Mouse (Mus musculus): ENCODE data around the gene Clptm1. TPM values are rescaled to one million over a fixed set of nuclear protein-coding genes. Genes with fewer than 3 reads are reported as not detected.
A peak's percentile ranks its signal among the peaks of the same experiment; 100 is the strongest.

The Clptm1 gene
- polyA plus RNA-seq, 1 experiment = 142 TPM

DNA sequence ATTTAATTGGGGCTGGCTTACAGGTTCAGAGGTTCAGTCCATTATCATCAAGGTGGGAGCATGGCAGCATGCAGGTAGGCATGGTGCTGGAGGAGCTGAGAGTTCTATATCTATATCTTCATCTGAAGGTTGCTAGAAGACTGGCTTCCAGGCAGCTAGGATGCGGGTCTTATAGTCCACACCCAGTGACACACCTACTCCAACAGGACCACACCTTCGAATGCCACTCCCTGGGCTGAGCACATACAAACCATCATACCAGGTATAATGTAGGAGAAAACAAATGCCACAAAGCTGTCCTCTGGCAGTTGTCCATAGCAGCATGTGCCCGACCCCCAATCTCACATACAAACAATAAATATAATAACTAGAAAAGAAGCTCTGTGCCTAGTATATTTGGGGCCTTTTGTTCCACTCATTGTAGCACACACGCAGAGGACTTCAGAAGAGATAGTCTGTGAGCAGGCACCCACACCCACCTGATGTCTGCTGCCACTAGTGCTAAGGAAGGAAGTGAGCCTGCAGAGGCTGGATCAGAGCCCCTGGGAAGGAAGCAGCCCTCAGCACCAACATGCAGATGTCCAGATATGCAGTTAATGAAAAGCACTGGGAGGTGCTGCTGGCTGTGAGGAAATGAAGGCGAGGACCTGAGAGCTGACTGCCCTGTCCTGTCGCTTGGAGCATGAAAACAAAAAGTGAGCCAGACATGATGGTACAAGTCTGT, 13.6 kb downstream of the Clptm1 start:
- no peak for DNase-seq
- H3K27me3 ChIP-seq (ENCODE audit: control insufficient read depth, insufficient read depth, low read length) = no peaks in the 10 kb centered on the region
- TF ChIP-seq CTCF (IDR thresholded peaks at IDR 0.05; ENCODE audit: borderline replicate concordance, control insufficient read depth, extremely low read depth, insufficient read depth, low read length, poor library complexity) = no peak
- TF ChIP-seq POLR2A (IDR thresholded peaks at IDR 0.05; ENCODE audit: control insufficient read depth, extremely low read depth, insufficient read depth, low read length, poor library complexity) = no peak
- no peak overlapping the region for H3K27ac ChIP-seq (ENCODE audit: control insufficient read depth, insufficient read depth, low read length)
- H3K4me1 ChIP-seq (replicated peaks; ENCODE audit: control insufficient read depth, insufficient read depth, low read length) = no peaks in the 10 kb centered on the region
- H3K4me3 ChIP-seq (ENCODE audit: control insufficient read depth, insufficient read depth, low read length) = no peak overlapping the region
- peaks cover 38% of the 10 kb centered on the region for H3K36me3 ChIP-seq (ENCODE audit: control insufficient read depth, insufficient read depth, low read length)
- 68% methylated on average over 6 of the region's 6 CpGs for WGBS

DNA sequence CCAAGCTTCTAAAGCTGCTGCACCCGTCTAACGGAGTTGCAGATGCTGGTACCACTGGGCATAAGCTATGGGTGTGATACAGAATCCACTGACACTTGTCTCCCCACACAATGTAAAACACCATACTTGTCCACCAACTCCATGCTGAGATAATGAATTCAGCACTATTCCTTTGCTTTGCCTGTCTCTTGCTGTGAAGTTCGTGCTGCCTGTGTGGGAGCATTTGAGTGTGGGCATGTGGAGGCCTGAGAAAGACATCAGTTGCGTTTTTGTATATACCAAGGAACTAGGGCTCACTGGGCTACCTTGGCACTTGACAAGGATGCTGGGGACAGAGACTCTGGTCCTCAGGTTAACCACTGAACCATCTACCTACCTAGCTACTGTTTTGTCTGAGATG, 23.6 kb downstream of the Clptm1 start:
- H3K27me3 ChIP-seq (ENCODE audit: control insufficient read depth, insufficient read depth, low read length) = no peaks in the 10 kb centered on the region
- DNase-seq = no peak
- no peak overlapping the region for H3K27ac ChIP-seq (ENCODE audit: control insufficient read depth, insufficient read depth, low read length)
- no peak overlapping the region for H3K4me3 ChIP-seq (ENCODE audit: control insufficient read depth, insufficient read depth, low read length)
- no peaks in the 10 kb centered on the region for H3K4me1 ChIP-seq (replicated peaks; ENCODE audit: control insufficient read depth, insufficient read depth, low read length)
- WGBS = 95% methylated on average over 4 of the region's 4 CpGs
- H3K36me3 ChIP-seq (ENCODE audit: control insufficient read depth, insufficient read depth, low read length) = peaks cover 90% of the 10 kb centered on the region
- TF ChIP-seq CTCF (IDR thresholded peaks at IDR 0.05; ENCODE audit: borderline replicate concordance, control insufficient read depth, extremely low read depth, insufficient read depth, low read length, poor library complexity) (no peak), POLR2A (IDR thresholded peaks at IDR 0.05; ENCODE audit: control insufficient read depth, extremely low read depth, insufficient read depth, low read length, poor library complexity) (no peak)

- H3K27ac ChIP-seq (ENCODE audit: control insufficient read depth, insufficient read depth, low read length) = no peak overlapping the region
- peaks cover 56% of the 10 kb centered on the region for H3K36me3 ChIP-seq (ENCODE audit: control insufficient read depth, insufficient read depth, low read length)
- no peak for TF ChIP-seq CTCF (IDR thresholded peaks at IDR 0.05; ENCODE audit: borderline replicate concordance, control insufficient read depth, extremely low read depth, insufficient read depth, low read length, poor library complexity)
- TF ChIP-seq POLR2A (IDR thresholded peaks at IDR 0.05; ENCODE audit: control insufficient read depth, extremely low read depth, insufficient read depth, low read length, poor library complexity) = no peak
- 90% methylated on average over 11 of the region's 11 CpGs for WGBS
- no peaks in the 10 kb centered on the region for H3K4me1 ChIP-seq (replicated peaks; ENCODE audit: control insufficient read depth, insufficient read depth, low read length)
- H3K4me3 ChIP-seq (ENCODE audit: control insufficient read depth, insufficient read depth, low read length) = no peak overlapping the region
- no peak for DNase-seq
- no peaks in the 10 kb centered on the region for H3K27me3 ChIP-seq (ENCODE audit: control insufficient read depth, insufficient read depth, low read length)
Measured at GRCm38 (mm10) chr7:19635074-19635827, 29.6 kb downstream of the Clptm1 start.

- H3K27me3 ChIP-seq (ENCODE audit: control insufficient read depth, insufficient read depth, low read length) = no peaks in the 10 kb centered on the region
- 93% methylated on average over 2 of the region's 2 CpGs for WGBS
- no peak for DNase-seq
- no peak overlapping the region for H3K4me3 ChIP-seq (ENCODE audit: control insufficient read depth, insufficient read depth, low read length)
- peaks cover 52% of the 10 kb centered on the region for H3K36me3 ChIP-seq (ENCODE audit: control insufficient read depth, insufficient read depth, low read length)
- H3K27ac ChIP-seq (ENCODE audit: control insufficient read depth, insufficient read depth, low read length) = 0 out of 2 replicates have a peak overlapping the region, but pooled peaks have one; percentile 5
- TF ChIP-seq CTCF (IDR thresholded peaks at IDR 0.05; ENCODE audit: borderline replicate concordance, control insufficient read depth, extremely low read depth, insufficient read depth, low read length, poor library complexity) (no peak), POLR2A (IDR thresholded peaks at IDR 0.05; ENCODE audit: control insufficient read depth, extremely low read depth, insufficient read depth, low read length, poor library complexity) (no peak)
- peaks cover 2% of the 10 kb centered on the region for H3K4me1 ChIP-seq (replicated peaks; ENCODE audit: control insufficient read depth, insufficient read depth, low read length)
Measured at GRCm38 (mm10) chr7:19634591-19634990, 30.2 kb downstream of the Clptm1 start.

- peaks cover 4% of the 10 kb centered on the region for H3K4me1 ChIP-seq (replicated peaks; ENCODE audit: control insufficient read depth, insufficient read depth, low read length)
- no peak overlapping the region for H3K27ac ChIP-seq (ENCODE audit: control insufficient read depth, insufficient read depth, low read length)
- WGBS = 69% methylated on average over 15 of the region's 15 CpGs
- no peak for TF ChIP-seq POLR2A (IDR thresholded peaks at IDR 0.05; ENCODE audit: control insufficient read depth, extremely low read depth, insufficient read depth, low read length, poor library complexity)
- TF ChIP-seq CTCF (IDR thresholded peaks at IDR 0.05; ENCODE audit: borderline replicate concordance, control insufficient read depth, extremely low read depth, insufficient read depth, low read length, poor library complexity) = no peak
- H3K27me3 ChIP-seq (ENCODE audit: control insufficient read depth, insufficient read depth, low read length) = no peaks in the 10 kb centered on the region
- peaks cover 48% of the 10 kb centered on the region for H3K36me3 ChIP-seq (ENCODE audit: control insufficient read depth, insufficient read depth, low read length)
- DNase-seq = no peak
- H3K4me3 ChIP-seq (ENCODE audit: control insufficient read depth, insufficient read depth, low read length) = no peak overlapping the region
Measured at GRCm38 (mm10) chr7:19633855-19634254, 31.0 kb downstream of the Clptm1 start.

DNA sequence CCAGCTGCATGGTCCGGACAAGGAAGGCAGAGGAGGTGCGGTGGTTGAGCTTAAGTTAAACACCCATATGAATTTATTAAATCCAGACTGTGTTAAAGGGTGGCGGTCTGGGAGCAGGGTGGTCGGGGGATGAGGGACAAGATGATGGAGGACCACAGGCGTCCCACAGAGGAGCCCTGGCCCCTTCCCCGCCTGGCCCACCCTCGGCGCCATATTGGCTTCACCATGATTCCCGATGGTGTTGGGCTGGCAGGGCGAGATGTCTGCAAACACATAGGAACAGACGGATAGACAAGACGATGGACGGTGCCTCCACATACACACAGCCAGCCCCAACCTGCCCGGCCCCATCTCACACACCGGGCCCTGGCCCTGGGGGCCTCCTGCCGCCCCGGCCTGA, 31.6 kb downstream of the Clptm1 start:
- Histone ChIP-seq H3K27me3 (ENCODE audit: control insufficient read depth, insufficient read depth, low read length) (no peaks in the 10 kb centered on the region), H3K4me1 (replicated peaks; ENCODE audit: control insufficient read depth, insufficient read depth, low read length) (peaks cover 7% of the 10 kb centered on the region), H3K4me3 (ENCODE audit: control insufficient read depth, insufficient read depth, low read length) (no peak overlapping the region), H3K36me3 (ENCODE audit: control insufficient read depth, insufficient read depth, low read length) (peaks cover 41% of the 10 kb centered on the region), H3K27ac (ENCODE audit: control insufficient read depth, insufficient read depth, low read length) (no peak overlapping the region)
- TF ChIP-seq CTCF (IDR thresholded peaks at IDR 0.05; ENCODE audit: borderline replicate concordance, control insufficient read depth, extremely low read depth, insufficient read depth, low read length, poor library complexity) = no peak
- no peak for TF ChIP-seq POLR2A (IDR thresholded peaks at IDR 0.05; ENCODE audit: control insufficient read depth, extremely low read depth, insufficient read depth, low read length, poor library complexity)
- 98% methylated on average over 17 of the region's 17 CpGs for WGBS
- DNase-seq = no peak

Data from thymus, adult 2 months (tissue).